Mouse (Mus musculus): ENCODE measurements around the gene Slc25a24. TPM values are rescaled to one million over a fixed set of nuclear protein-coding genes. Genes with fewer than 3 reads are reported as not detected.

The Slc25a24 gene
- total RNA-seq (2021): 1 to 10 TPM; 2.4 to 2.7 TPM

DNA sequence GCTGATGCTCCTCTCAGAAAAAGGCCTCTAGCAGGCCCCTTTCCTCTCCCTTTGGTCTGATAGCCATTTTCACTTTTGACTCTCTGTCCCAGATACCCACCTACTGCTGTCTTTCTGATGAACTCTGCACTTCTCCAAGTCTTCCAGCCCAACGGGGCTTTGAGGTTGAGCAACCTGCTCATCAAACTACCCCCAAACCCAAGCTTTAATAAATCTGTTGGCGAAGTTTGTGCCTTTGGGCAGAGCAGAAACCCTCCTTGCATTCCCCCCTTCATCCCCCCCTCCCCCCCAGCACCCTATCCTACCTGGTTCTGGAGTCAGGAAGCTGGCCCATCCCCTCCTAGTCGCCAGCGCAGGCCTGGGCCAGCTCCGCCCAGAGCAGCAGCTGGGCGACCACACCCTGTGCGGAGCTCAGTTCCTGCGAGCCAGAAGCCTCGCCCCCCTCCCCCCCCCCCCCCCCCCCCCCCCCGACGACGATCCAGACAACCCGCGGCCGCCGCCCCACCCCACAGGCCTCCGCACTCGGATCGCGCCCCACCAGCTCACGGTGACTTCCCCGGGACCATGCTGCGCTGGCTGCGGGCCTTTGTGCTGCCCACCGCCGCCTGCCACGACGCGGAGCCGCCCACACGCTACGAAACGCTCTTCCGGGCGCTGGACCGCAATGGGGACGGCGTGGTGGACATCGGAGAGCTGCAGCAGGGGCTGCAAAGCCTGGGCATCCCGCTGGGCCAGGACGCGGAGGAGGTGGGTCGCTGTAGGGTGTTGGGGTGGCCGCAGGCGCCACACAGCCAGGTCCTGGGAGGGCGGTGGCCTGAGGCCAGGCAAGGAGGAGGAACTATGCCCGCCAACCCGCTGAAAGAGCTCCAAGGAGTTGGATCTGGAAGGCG, at the start of gene Slc25a24:
TSS of gene Slc25a24 (plus strand) at position 509 of the 890 bp plus-strand sequence.
- DNase-seq (ENCODE audit: low spot score in 2 of 2): peak; percentile 22 to 24
- intact Hi-C loops (cut with DNase I): no loop called here

DNA sequence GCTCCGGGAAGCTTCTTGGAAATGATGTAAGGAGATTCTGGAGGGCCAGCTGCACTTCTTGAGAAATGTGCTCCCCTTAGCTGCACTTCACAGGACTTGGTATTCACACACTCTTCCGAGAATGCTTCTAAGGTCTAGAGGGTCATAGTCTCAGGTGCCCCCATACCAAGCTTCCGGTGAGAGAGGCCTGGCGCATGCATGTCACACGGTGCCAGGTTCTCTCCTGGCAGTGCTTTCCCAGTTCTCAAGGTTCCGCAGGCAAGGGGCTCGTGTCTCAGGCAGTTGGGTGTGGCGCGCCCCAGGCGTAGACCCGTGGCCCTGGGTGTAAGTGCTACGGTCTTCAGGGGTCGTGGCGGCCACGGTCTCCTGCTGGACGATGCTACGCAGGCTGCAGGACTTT, 42.8 kb upstream of the Slc25a24 start, which contains the start of gene Slc25a54:
TSS of gene Slc25a54 (plus strand) at position 301 of the 400 bp plus-strand sequence.
- intact Hi-C loops (cut with DNase I): no loop called here

DNA sequence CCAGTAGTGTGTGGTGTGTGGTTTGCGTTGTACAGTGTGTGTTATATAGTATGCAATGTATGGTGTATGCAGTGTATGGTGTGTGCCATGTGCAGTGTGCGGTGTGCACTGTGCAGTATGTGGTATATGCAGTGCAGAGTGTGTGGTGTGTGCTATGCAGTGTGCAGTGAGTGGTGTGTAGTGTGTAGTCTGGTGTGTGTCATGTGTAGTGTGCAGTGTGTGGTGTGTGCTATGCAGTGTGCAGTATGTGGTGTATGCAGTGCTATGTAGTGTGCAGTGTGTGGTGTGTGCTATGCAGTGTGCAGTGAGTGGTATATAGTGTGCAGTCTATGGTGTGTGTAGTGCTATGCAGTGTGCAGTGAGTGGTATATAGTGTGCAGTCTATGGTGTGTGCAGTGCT, 38.5 kb upstream of the Slc25a24 start:
- DNase-seq (ENCODE audit: low spot score in 2 of 2): no peak
- intact Hi-C loops (cut with DNase I): no loop called here

More for the DNA sequence above, 42.8 kb upstream of the Slc25a24 start, which contains the start of gene Slc25a54:
- no peak for DNase-seq (ENCODE audit: low spot score in 2 of 2)

DNA sequence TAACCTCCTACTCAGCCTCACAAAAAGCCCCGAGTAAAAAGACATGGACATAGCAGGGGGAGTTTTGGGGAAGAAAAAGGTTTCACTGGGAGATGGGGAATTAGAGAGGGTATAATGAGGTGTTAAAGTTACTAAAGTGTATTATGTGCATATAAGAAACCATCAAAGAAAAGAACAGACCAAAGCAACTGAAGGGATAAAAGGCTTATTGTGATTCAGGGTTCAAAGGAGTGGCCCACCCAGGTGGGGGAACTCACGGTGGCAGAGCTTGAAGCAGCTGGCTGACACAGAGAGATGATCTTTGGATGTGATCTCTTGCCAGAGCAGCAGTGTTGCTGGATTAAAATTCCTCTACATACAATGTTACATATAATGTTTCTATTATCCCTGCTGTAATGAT, 34.5 kb upstream of the Slc25a24 start:
- intact Hi-C loops (cut with DNase I): no loop called here
- DNase-seq (ENCODE audit: low spot score in 2 of 2): no peak

DNA sequence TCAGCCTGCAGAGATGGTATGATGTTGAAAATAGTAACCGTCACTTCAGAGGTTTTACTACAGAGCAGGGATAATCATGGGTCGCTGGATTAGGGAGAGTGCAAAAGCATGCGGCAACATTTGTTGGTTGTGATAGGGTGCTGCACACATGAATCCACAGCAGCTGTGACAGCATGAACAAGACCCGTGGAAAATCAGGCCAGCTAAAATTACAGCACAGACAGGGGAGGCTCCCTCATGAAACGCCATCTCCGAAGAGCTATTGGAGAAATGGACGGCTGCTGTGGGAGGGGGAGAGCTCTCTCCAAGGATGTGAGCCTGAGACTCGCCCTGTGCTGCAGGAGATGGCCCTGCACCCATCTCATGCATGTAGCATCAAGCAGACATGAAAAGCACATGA, 18.2 kb upstream of the Slc25a24 start:
- no peak for DNase-seq (ENCODE audit: low spot score in 2 of 2)
- intact Hi-C loops (cut with DNase I): no loop called here

DNA sequence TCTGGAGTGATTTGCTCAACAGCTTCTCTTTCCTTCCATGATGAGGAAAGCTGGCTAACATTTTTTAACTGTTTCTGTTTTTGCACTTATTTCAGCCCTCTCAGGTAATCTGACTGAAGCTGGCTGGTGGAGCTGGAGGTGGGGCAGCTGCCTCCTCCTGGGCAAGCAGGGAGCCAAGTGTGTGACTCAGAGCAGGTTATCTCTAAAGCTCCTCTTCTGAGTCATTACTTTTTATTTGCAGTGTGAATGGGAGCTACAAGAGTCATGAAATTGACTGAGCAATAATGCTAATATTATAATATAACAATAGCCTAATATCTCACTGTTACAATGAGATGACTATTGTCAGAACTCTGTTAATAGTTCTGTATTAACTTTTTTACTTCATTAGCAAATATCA, 5.8 kb upstream of the Slc25a24 start:
- intact Hi-C loops (cut with DNase I): no loop called here
- no peak for DNase-seq (ENCODE audit: low spot score in 2 of 2)

DNA sequence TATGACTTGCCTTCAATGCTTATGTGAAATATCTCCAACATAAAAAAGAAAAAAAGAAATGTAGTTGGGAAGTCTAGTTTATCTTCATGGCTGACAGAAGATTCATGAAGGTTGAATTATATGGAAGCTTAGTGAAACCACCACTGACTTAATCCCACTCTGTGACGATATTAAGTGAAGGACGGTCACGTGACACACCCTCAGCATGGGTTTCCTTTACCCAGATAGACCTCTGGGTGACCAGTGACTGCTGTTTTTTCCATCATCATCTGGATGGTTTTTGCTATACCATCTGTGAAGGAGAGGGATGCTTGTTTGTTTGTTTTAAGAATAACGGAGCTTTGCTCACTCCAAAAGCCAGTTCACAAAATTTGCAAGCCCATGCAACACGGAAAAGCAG, 3.4 kb upstream of the Slc25a24 start:
- intact Hi-C loops (cut with DNase I): no loop called here
- DNase-seq (ENCODE audit: low spot score in 2 of 2): no peak

DNA sequence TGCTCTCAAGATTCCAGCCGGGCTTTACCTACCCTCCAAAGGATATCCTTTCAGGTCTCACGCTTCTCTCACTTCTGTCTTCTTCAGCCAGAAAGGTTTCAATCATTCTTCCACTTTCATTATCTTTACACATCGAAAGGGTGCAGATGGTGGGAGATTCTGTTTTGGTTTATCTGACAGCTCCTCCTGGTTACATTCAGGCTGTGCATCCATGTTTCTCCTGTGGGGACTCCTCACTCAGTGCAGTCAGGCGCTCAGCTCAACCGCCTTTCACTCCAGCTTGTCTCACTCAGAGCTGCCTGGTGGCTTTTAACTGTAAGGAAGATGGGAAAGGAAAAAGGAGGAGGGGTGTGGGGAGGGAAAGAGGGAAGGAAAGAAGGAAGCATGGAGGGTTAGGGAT, 3.0 kb upstream of the Slc25a24 start:
- no peak for DNase-seq (ENCODE audit: low spot score in 2 of 2)
- intact Hi-C loops (cut with DNase I): no loop called here

DNA sequence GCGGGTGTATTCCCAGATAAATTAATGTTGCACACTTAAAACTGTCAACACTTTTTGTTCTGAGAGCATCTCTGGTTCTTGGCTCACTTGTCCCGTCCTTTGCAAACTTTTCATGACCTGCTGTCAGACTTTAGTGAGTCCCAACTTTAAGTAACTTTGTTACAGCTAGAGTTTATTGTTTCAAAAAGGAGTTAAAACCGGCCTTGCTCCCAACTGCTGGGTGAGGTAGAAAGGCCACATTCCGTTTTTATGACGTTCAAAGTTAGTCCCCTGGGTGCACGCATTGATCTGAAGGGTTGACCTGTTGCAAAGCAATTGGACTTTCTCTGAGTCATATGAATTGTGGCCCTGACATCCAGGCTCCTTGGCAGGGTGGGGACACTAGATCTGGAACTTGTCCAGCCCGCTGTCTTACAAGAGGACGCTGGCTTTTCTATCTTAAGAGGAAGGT, 607 bp downstream of the Slc25a24 start:
- intact Hi-C loops (cut with DNase I): no loop called here

DNA sequence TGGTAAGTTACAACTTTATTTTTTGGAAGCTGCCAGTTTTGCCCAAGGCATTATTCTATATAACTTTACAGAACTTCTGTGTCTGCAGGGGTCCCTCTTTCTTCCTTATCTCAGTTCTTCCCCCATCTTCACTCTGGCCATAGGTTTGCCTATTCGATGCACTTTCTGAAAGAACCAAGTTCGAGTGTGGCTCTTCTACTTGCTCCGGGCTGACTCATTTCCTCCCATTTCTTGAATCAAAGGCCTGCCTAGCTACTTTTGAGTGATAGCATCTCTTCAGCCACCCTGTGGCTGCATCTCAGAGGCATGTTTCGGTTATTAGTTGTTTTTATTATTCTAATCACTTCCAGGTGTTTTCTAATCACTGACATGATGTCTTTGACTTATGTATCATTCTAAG, 1.1 kb downstream of the Slc25a24 start:
- intact Hi-C loops (cut with DNase I): loop anchor here (2.0 kb wide), 1 partner anchor 37 kb away; no protein-coding TSS in a partner anchor
- DNase-seq (ENCODE audit: low spot score in 2 of 2): no peak

More for the DNA sequence above, 607 bp downstream of the Slc25a24 start:
- no peak for DNase-seq (ENCODE audit: low spot score in 2 of 2)

DNA sequence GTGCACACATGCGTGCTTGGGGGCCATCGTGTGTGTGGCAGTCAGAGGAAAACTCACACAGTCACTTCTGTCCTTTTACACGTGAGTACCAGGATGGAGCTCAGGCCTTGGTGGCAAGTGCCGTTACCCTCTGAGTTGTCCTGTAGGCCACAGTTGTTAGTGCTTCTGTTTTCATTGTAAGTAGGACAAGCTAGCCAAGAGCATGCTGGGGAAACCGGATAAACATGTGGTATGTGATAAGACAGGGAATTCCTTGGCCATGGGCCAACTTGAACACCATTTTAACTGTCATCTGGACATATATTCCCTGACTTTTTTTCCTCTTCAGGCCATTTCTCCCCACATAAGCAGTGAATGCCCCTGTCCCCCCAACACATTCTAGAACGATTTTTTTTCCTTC, 2.6 kb downstream of the Slc25a24 start:
- no peak for DNase-seq (ENCODE audit: low spot score in 2 of 2)
- intact Hi-C loops (cut with DNase I): loop anchor here (2.0 kb wide), 1 partner anchor 39 kb away; no protein-coding TSS in a partner anchor

DNA sequence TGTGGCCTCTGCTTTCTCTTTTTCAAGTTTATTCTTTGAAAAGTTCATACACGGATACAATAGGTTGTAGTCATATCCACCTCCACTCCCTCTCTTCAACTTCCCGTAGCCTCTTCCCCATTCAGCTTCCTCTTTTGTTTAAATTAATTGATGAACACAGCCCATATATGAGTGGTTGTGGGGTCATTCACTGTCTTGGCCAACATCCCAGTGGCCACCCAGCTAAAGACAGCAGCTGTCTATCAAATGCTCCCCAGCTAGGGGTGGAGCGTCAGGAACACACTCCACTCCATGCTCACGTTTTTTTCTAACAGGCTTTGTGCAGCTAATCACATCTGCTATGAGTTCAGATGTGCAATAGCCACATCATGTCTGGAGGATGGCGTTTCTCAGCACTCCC, 6.8 kb downstream of the Slc25a24 start:
- intact Hi-C loops (cut with DNase I): no loop called here

DNA sequence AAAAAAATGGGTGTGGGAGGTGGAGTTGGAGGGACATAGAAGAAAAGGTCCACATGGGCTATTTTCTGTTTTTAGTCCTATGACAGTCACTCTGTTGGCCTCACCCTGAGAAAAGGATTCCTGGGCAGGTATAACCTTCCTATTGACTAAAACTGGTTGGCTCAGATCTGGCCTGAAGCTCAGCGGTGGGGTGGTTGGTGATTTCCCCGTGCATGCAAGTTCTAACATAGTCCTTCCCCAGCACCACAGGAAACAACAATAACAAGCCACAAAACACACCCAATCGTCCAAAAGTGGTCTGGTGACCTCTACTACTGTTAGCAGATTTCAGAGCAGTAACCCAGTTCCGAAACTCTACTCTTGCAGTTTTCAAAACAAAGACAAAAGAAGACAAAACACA, 10.0 kb downstream of the Slc25a24 start:
- intact Hi-C loops (cut with DNase I): no loop called here
- no peak for DNase-seq (ENCODE audit: low spot score in 2 of 2)

More for the DNA sequence above, 6.8 kb downstream of the Slc25a24 start:
- DNase-seq (ENCODE audit: low spot score in 2 of 2): no peak

DNA sequence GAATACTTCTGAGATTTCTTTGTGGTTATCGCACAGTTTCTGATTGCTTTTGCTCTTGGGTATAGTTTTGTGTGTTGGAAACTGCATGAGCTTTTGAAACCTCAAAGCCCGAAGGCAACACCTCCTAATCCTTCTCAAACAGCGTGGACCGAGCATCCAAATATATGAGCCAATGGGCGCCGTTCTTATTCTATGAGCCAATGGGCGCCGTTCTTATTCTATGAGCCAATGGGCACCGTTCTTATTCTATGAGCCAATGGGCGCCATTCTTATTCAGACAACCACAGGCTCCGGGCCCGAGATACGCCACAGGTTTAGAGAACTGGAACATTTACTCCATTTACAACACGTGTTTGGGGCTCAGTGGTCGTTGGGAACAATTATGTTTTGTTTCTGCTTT, 11.1 kb downstream of the Slc25a24 start:
- intact Hi-C loops (cut with DNase I): no loop called here
- DNase-seq (ENCODE audit: low spot score in 2 of 2): no peak

DNA sequence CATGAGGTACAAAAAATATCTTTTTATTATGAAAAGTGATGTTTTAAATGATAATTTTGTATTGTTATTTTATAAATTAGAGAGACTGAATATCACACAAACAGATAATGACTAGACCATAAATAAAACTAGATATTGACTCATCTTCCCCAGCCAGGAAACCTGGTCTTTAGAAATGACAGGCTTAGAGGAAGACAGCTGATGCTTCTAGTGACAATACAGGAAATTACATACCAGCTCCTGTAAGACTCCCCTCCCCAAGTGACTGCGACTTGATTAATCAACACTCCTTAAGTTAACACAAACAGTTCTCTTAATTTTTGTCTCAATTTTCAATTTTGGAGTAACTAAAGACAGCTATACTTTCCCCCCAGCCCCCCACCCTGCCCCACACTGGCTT, 12.4 kb downstream of the Slc25a24 start:
- no peak for DNase-seq (ENCODE audit: low spot score in 2 of 2)
- intact Hi-C loops (cut with DNase I): no loop called here

DNA sequence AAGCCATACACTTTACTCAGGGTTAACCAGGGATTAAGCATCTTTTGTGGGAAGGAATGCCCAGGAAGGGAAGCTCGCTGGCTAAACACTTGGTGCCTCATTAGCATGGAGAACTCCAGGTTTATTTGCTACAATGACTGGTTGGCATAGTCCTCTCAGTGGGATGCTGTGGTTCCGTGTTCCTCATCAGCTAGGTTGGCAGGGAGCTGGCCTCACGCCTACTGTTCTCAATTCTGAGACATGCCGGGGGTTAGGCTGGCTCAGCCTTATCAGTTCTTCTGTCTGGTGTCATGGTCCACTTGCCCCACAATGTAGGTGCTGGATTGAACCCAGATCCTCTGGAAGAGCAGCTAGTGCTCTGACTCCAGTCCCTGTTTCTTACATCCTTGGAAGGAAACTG, 29.6 kb downstream of the Slc25a24 start:
- DNase-seq (ENCODE audit: low spot score in 2 of 2): no peak
- intact Hi-C loops (cut with DNase I): no loop called here

DNA sequence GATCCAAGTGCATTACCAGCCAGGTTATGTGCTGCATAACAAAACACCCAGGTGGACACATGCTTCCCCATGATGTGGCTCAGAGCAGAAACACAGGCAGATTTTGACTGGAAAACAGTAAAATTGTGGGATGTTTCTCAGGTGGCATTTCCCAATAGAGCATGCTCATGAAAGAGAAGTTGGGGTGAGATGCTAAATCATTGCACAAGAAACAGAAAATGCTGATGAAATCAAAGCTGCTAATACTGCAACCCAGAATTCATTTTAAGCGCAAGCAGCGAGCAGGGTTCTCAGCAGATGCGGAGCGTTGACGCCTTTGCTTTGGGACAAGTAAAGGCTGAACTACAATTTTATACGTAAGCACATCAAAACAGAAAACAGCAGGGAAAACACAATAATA, 30.5 kb downstream of the Slc25a24 start:
- intact Hi-C loops (cut with DNase I): no loop called here
- DNase-seq (ENCODE audit: low spot score in 2 of 2): no peak

DNA sequence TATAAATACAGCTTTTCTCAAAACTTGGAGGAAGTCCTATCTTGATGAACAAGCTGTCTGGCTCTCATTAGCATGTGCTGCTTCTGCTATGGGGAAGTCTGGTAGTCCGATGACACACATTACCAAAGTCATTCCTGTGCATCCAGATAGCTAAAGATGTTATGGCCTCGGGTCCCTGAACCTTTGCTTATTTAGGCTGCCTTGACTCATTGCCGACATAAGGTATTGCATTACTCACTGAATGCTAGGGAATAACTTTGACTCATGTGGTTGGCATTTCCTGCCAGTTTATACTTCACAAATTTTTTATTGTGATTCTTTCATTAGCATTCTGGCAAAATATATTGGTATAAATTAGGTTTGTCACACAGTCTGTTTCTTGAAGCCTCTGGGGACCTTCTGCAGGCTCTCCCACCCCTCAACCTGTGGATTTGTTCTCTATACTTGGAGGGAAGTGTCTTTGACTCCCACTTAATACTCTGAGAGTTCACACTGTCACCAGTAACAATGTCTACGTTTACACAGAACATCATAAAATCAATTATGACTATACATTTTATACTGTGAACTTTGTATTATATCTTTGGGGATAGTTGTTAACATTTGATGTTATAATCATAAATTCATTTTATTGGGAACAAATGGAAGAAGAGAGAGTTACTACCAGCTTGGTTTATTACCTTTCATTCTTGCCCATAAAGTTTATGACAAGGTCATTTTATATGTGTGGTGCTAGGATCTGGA, 33.1 kb downstream of the Slc25a24 start:
- intact Hi-C loops (cut with DNase I): no loop called here
- no peak for DNase-seq (ENCODE audit: low spot score in 2 of 2)

DNA sequence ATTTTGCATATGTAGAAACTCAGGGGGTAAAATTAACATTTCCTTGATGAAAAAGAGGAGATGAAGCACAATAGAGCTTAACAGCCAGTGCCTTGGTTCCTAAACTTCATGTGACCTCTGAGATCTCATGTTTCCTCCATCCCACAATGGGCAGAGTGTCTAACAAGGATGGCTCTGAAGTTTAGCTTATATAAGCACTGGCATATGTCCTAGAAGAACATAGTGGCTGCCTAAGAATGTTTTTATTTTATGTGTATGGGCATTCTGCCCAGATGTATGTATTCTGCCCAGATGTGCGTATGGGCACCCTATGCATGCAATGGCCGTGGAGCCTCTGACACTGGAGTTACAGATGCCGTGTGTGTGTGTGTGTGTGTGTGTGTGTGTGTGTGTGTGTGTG, 34.5 kb downstream of the Slc25a24 start:
- DNase-seq (ENCODE audit: low spot score in 2 of 2): no peak
- intact Hi-C loops (cut with DNase I): no loop called here

DNA sequence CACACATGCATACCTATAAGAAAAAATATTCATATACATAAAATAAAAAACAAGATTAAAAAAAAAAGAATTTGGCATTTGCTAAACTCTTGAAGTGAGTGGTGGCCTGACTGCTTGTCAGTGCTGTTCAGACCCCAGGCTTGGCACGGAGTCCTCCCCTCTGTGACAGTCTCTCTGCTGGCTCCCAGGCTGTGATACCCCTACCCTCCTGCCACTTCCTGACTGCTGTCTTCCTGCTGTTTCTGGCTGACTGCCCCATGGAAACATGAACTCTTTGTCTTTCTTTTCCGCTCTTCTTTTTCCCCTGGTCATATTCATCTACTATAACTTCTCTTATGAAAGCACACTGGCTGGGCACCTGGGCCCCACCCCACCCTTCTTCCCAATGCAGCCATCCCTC, 41.1 kb downstream of the Slc25a24 start:
- no peak for DNase-seq (ENCODE audit: low spot score in 2 of 2)
- intact Hi-C loops (cut with DNase I): no loop called here

DNA sequence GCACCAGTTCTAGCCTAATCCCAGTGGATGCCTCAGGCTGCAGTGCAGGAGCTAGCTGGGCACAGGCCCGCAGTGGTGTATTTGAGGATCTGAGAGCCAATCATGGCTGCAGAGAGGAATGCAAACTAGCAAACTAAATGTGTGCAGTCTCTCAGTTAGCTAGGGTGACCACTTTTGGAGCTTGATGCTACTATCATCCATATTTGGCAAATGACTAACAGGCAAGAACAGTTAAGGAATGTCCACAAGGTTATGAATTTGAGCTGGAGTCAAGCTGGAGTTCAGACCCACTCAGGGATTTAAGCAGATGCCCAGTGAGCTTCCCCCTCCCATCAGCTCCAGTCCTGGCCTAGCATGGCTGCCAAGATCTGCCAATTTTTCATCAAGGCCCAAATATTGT, 41.7 kb downstream of the Slc25a24 start:
- intact Hi-C loops (cut with DNase I): no loop called here

More for the DNA sequence above, 41.7 kb downstream of the Slc25a24 start:
- DNase-seq (ENCODE audit: low spot score in 2 of 2): no peak

Data from left cerebral cortex, postnatal 36 days (tissue).